Mouse (Mus musculus) R1 (cell line): ENCODE measurements around the gene Gm17087.

Source experiments
- DNase-seq: peaks from one replicate; pipeline ENCODE4 v3.0.0-alpha.2; 2018; ENCODE audit warnings: low read depth, low spot score

Gene Gm17087

DNA sequence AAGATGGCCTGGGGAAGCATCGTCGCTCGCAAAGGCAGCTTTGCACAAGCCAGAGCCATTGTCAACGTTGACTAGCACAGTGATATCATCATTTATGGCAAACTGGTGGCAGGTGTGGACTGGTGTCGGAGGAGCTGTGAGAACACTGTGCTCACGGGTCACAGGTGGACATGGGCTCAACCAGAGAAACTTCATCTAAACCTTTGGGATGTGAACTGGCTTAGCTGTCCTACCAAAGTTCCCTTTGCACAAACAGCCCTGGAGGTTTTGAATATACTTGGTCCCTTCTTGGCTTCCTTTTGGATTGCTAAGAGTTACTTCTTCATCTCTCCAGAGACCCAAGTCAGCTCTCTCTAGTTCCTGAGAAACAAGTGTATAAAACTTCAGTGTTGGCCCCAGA is at the start of gene Gm17087:
TSS of gene Gm17087 (minus strand) at position 101 of the 400 bp plus-strand sequence.
- DNase-seq: no peak

DNA sequence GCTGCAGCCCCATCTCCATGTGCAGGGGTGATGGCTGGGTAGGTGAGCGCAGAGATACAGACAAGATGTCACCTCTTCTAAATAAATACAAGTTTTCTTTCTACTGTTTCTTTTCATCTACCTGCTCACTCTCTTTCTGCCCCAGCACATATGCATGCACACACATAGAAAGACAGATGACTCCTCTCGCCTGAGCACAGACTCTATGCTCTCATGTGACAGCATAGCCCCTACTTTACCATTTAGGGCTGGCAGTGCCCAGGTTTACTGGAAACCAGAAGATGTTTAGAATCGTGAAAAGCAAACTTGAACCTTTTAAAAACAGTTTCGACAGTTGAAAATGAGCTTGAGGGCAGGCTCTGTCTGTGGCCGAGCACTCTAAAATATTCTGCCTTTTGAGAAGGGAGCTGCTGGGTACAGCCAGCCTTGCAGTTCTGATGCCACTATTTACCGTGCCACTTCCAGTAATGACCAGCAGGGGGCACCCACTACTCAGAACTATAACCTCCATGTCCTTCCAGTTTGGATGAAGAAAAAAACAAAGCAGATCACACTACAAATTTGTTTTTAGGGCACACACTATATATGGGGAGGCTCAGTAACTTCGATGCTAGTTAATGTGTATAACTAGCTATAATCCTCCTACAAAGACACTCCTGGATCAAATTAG is 47.3 kb upstream of the Gm17087 start:
- DNase-seq: peak; percentile 72

DNA sequence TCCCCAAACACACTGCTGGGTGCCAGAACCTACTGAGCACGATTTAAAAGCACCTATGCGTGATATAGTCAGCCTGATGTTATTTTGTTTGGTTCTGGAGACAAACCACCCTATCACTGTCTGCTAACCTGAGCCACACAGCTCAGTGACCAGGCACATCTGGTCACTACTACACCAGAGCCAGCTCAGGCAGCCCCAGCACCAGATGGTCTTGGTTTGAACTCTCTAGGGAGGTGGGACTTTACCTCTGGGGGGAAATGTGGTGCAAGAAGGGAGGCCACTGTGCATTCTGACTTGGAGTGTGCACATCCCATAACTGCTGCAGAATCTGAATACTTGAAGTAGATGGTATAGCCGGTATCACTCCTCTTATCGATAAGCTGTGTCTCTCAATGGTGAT is 45.2 kb upstream of the Gm17087 start:
- DNase-seq: no peak

DNA sequence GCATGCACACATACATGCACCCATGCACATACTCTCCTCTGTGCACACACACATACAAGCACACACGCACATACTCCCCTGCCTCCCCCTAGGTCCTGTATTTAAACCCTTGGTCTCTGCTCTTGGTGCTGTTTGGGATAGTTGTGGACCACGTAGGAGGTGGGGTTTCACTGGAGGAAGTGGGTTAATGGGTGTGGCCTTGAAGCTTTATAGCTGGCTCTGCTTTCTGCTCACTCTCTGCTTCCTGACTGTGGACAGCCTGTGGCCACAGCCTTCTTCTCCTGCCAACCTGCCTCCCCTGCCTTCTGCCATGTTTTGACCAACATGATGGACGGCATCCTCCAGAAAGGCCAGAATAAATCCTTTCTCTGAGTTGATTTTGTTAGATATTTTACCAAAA is 39.9 kb upstream of the Gm17087 start:
- DNase-seq: no peak

DNA sequence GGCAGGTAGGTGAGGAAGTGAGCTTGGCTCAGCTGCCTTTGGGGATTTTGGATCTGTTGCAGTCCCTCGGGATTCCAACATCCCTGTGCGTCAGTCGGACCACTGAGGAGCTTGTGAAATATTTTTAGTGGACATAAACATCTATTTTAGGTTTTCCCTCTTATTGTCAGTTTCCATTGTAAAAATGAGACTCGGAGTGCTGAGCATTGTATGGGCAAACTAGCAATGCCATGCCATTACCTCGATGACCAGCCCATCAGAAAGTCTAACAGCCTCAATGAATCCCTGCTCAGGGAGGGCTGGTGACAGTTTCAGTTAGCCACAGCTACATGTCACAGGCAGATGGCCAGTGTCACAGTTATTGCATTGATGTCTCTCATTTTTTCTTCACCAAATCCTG is 39.2 kb upstream of the Gm17087 start:
- no peak for DNase-seq

DNA sequence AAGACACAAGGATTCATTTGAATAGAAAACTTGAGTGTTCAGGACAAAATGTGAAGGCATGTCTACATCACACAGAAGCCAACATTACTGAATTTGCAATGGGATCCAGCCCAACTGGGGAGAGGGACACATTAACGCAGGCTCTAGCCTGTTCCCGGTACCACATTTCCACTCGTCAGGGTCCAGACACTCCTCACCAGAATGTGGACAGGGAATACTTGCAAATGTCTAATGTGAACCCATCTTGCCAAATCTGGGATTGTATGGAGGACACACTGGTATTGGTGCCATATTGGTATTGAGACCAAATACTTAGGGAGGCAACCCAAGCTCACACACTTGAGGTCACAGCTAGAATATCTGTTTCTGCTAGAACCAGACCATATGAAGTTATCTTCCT is 36.2 kb upstream of the Gm17087 start:
- DNase-seq: no peak

DNA sequence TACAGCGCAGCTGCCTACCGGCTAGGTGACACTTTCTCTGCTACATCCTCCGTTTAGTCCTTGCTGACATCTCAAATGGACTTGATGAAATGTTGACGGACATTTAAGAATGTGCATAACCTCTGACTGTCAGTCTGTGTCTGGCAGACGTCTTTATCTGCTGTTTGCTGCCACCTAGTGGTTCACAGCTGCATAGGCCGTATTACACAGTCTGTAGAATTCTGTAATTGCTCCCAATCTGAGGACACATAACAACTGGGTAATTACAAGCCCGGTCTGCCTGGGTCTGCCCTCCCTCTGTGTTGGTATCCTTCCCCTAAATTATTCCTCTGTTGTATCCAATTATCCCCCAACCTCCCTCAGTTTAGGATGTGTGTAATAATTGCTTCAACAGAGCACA is 31.0 kb upstream of the Gm17087 start:
- peak; percentile 63 for DNase-seq

DNA sequence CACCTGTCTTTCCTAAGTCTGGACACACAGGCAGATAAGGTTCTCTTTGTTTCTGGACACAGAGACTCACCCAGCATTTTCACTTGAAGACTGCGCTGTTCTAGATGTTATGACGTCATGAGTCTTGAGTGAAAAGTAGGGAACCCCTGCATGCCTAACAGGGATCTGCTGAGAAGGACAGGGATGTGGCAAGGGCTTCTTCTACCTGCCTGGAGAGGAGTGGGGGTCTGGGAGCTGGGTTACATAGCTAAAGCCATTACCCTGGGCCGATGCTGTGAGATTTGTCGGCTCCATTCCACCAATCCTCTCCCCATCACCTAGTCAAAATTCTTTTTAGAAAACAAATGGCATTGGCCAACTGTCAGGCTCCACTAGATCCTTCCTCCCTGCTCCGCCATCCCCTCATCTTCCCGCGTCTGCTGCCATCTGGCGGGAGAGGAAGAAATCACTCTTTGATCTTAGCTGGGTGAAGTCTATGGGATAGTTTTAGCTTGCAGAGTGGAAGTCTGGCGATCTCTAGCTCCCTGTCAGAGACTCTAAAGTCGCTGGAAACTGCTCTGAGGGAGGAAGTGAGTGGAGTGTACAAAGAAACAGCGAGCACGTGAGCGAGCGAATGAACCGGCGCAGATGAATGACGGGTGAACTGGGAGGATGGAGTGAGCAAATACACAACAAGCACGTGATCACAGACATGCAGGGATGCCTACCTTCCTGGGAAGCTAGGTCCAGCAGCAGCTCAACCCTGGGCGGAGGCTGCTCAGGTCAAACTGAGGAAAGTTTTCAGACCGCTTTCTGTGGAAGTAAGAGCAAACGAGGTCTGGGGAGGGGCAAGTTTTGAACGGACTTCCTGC is 25.9 kb upstream of the Gm17087 start:
- DNase-seq: peak; percentile 66

DNA sequence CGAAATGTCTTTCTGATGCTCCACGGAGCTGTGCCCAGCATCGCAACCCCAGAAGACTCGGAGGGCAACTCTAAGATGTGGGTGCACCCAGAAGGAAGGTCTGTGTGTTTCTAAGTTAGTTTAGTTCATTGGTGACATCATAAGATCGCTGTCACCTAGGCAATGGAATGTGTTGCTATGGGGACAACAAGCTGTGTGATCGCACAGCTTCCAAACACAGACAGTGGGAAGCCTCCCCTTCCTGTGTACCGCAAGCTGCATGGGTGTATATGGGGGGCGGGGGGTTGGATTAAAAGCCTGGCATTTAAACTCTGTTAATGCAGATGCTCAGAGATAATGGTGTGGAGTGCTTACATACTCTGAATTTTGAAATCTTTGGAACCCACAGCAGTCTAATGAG is 14.8 kb upstream of the Gm17087 start:
- DNase-seq: no peak

DNA sequence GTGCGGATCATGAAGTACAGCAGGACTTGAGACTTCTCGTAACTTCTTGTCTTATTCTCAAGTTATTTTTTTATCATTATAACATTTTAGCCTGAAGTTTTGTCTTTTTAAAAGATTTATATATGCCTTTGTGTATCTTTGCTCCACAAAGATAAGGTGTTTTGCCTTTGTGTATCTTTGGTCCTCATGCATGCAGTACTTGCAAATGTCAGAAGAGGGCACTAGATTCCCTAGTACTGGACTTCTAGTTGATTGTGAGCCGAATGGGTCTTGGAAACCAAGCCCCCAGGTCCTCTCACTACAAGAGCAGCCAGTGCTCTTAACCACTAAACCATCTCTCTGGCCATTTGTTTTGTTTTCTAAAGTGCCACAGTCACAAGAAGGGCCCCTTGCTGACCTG is 13.6 kb upstream of the Gm17087 start:
- DNase-seq: peak; percentile 34

DNA sequence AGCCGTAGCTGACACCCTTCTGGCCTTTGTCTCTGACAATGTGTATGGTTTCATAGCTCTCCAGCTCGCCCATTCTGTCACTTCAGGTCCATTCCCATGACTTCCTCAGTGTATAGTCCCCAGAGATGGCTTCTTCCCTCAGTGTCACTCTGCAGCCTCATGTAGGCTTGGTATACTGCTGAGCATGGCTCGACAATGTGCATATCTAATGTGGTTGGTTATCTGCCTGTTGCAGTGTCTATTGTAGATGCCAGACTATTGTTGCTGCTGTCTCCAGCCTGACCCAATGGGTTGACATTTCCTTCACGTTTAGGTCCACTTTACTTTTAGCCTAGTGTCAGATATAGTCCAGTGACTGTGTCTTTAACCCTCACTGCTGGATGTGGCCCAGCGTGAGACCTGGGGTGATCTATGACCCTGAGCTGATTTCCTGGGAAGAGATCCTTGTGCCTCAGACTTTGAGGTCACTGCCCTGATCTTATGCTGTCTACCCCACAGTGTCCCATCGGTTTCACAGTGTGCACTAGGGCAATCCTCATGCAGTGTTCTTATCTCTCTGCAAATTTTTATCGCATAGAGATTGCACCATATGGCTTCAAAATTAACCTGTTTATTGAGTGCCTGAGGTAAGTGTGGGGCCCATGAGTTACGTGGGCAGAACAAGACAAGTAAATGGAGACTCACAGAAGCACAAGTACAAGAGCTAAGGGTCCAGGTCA is 7.0 kb upstream of the Gm17087 start:
- no peak for DNase-seq

DNA sequence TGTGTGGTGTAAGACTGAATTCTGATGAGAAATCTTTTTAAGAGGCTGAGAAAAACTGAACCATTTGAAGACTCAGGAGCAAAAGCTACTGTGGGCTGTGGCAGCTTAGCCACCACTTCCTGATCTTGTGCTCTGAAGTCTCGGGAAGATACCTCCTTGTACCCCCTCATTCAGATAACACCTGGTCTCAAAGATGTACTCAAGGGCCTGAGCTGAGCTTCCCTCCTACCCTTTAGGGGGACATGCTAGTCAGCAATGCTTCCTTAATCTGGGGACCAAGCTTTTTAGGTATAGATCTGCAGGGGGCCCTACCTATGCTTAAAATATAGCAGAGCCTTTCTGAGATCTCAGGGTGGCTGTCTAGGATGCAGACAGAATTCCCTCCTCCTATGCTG is 3.9 kb downstream of the Gm17087 start:
- DNase-seq: no peak

DNA sequence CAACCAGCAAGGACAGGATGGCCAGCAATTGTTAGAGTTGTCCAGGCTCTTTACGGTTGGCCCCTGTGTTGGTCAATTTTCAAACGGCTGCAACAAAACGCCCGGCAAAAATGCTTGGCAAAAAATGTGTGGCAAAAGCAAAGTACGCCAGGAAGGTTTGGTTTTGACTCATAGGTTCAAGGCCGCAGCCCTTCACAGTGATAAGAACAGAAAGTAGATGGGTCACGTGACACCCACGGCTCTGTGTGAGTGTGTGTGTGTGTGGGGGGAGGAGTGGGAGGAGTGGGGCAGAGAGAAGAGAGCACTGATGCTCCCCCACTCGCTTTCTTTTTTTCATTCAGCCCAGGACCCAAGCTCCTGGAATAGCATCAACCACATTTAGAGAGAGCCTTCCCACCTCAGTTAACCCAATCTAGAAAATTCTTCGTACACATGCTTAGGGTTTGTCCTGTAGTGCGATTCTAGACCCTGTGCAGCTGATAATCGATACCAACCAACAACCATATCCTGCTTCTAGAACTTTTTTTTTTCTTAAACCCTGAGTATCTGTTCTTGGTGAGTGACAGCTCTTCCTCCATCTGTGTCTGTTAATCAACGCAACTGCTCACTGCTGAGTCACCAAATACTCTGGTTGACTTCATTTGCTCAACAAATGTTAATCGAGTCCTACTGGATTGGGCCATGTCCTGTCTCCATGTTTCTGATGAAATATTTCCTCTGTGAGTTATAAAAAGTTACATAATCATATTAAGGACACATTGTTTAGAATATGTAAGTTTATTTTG is 4.5 kb downstream of the Gm17087 start:
- no peak for DNase-seq

DNA sequence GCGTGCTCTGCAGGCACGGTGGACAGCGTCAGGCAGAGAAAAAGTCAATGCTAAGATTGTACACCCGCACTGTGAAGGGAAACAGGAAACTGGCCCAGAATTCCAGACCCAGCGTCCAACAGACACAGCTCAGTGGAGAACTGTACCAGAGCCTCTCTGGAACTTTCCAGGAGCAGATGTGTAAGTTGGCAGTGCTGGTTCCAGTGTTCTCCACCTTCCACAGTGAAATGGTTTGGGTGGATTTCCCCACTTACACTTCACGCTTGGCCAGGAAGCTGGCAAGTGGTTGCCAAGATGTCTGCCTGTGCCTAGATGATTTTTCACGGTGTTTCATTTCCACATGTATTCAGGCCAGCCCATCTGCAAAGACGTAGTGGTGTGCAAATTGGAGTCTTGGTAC is 8.8 kb downstream of the Gm17087 start:
- no peak for DNase-seq

DNA sequence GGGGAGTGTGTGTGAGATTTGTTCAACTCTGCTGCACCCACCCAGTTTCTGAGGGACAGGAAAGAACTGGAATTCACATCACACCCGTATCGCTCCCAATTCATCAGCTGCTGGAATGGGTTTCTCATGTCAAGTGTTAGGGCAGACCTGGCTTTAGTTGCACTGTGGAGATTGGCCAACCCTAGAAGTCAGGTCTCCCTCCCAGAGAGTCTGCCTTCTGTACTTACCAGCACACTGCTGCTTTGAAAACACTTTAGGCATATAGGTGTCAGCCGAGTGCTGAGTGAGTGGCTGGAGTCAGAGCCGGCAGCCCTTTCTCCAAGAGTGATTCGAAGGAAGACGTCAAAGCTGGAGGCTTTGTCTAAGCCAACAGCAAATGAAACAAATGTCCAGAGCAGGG is 10.5 kb downstream of the Gm17087 start:
- no peak for DNase-seq

DNA sequence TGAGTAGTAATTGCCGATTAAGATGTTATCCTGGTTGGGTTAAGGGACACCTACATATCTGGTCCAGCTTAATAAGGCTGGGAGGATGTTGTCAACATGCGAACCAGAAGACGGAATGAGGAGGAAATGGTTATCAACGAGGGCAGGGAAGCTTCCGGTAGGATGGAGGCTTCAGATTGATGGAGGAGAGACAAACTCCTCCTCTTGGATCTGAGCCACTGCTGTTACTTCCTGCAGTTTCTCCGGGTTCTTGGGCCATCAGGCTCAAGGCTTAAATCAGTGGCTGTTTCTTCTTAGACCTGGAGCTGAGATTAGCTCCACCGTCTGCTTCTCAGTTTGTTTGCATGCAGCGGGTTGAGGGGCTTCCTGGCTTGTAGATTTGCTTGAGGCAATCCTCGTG is 11.0 kb downstream of the Gm17087 start:
- no peak for DNase-seq

DNA sequence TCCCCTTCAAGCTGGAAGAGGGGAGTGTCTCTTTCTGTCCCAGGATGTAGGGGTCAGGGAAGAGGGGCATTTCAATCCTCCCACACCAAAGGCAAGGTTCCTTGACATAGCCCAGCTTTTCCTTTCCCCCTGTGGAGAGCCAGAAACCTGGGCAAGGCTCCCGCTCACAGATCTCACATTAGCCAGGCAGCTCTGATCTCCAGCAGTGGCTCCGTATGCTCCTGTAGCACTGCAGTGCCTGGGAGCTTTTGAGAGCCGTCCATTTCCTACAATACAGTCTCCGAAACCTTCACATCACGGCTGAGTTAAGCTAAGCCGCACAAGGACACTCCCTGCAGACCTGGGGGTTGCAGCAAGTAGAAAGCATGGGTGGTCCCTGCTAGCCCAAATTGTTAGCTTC is 12.5 kb downstream of the Gm17087 start:
- no peak for DNase-seq

DNA sequence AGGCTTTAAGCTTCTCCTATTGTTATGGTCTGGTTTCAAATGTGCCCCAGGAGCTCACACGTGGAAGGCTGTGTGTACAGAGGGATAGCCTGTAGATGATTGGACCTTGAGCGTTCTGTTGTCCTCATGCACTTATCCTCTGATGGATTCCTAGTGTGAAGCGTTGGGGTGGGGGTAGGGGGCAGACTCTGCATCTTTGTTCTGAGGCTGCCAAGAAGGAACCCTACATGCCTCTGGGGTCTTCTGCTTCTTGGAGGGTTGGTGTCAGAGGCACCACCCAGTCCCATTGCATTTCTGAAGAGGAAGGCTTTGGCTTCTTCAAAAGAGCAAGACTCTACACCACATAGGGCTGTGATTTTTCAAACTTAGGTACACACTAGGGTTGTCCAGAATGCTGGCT is 13.1 kb downstream of the Gm17087 start:
- no peak for DNase-seq

DNA sequence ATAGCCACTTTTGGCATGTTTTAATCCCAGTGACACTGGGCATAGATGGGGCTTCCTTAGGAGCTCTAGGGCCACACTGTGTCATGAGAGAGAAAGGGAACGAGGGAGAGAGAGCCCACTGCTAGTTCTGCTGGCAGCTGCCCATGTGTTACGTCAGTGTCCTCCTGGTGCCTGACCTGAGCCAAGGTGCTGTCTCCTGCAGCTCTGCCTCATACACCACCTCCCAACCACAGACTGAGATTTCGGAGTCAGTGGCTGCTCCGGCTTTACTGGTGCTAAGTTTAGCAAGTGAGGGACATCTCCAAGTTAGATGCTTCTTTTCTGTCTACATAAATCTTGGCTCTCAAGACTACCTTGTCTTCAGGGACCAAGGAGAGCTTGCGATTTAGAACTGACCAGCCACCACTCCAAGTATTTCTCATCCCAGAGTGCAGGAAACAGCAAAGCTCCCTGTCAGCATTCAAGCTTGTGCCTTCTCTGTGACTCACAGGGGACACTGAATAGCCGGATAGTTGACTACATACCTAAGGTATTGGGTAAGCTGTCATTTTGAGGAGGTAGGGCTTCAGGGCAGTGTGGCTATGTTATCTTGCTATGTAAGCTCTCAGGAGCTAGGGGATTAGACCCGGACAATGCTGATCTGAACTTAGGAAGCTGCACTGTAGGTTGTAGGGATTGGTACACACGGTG is 14.3 kb downstream of the Gm17087 start:
- no peak for DNase-seq

DNA sequence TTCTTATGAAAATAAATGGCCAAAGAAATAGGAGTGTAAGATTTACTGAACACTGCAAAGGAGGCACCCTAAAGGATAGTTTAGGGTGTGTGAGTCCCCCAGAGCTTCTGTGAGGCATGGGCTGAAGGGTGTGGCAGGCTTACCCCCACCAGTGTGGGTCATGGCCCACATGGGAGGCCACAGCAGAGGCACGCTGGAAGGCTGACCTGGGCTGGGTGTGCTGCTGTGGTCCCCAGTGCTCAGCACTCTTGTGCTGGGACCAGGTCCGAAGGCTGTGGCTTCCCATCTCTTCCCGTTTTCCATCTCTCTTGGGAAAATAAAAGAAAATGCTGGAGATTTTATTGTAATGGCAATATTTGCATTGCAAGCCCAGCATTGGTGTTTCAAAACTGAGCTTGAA is 15.1 kb downstream of the Gm17087 start:
- DNase-seq: no peak

DNA sequence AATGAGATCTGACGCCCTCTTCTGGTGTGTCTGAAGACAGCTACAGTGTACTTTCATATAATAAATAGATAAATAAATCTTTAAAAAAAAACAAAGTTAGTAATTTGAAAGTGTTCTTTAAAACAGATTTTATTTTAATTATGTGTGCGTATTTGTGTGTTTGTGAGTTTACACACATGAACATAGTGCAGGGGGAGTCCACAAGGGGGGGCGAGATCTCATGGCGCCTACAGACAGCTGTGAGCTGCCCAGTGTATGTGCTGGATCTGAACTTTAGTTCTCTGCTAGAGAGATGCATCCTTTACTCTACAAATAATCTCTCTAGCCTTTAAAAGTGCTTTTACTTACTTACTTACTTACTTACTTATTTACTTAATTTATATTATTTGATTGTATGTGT is 18.0 kb downstream of the Gm17087 start:
- DNase-seq: no peak
